In genomic region chr5:149335009-149335408, GRCm38 (mm10) we compare ENCODE assay signal across 15 mouse cellular contexts.
DNase-seq lines count a peak whose midpoint lies in the region; ATAC-seq and TF ChIP-seq lines count a peak whose summit lies in the region.
"Had no signal": no experiment of that assay in that cellular context is flagged by ENCODE, and none has a peak within 500 bp of the region (broad histone marks: within the 10 kb centered on the region; RNA-seq: fewer than 3 reads in every experiment).

No protein-coding gene starts in this region.

- peak; percentile 20 for TF ChIP-seq CTCF in left cerebral cortex, adult 2 months (IDR thresholded peaks at IDR 0.05)

- intact Hi-C loops in left cerebral cortex, adult 2 months (cut with DNase I) = loop anchor here (1.0 to 5.0 kb wide), 5 partner anchors 48 to 523 kb away; partner anchors contain the start of genes Hmgb1 and Uspl1
- intact Hi-C loops in left cerebral cortex, postnatal 4 days (cut with DNase I) = no loop called here

- no peak for ATAC-seq in CD4-positive, CD25-positive, alpha-beta regulatory T cell, adult 4 months
- ATAC-seq: liver, postnatal 0 days had no signal

- H3K27ac ChIP-seq in left cerebral cortex, adult 2 months = peak overlapping the region; percentile 83
- H3K27ac ChIP-seq: macrophage; midbrain, embryonic 13.5 days; neural tube, embryonic 12.5 days had no signal

- H3K4me3 ChIP-seq in left cerebral cortex, adult 2 months = no peak overlapping the region
- H3K4me3 ChIP-seq: midbrain, embryonic 13.5 days; neural tube, embryonic 12.5 days had no signal

- peak; percentile 13 for DNase-seq in CD4-positive, CD25-positive, alpha-beta regulatory T cell, adult 2 months (ENCODE audit: low read depth, low spot score)
- DNase-seq in left cerebral cortex, adult 2 months (ENCODE audit: extremely low spot score in 1 of 2, low spot score in 2 of 2) = peak in 1 of 2 experiments; percentile 30
- DNase-seq in left cerebral cortex, postnatal 4 days = no peak
- DNase-seq in ZHBTc4 (ENCODE audit: low read depth, low spot score) = peak; percentile 30
- peak; percentile 67 for DNase-seq in layer of hippocampus, adult 9-11 months
- no peak for DNase-seq in cerebellum, adult 8-10 months
- DNase-seq in gastrocnemius, postnatal 10 days = no peak
- DNase-seq: adrenal gland, postnatal 10 days; kidney, postnatal 10 days; liver, postnatal 0 days; spleen, adult 18-20 months had no signal

Comparison
In these comparisons a context has a peak if more than half of its experiments do, and no peak if none do; other contexts are left out.
1. DNase-seq: peak in CD4-positive, CD25-positive, alpha-beta regulatory T cell, adult 2 months (single experiment), ZHBTc4 (single experiment) and layer of hippocampus, adult 9-11 months (single experiment); none in left cerebral cortex, postnatal 4 days (single experiment), cerebellum, adult 8-10 months (single experiment) and gastrocnemius, postnatal 10 days (single experiment).